Mouse (Mus musculus) stomach, embryonic 15.5 days (tissue): ENCODE results near the gene Apon. TPM values are rescaled to one million over a fixed set of nuclear protein-coding genes. Genes with fewer than 3 reads are reported as not detected.
"Not testable (repeated sequence)": the region's sequence is repeated elsewhere in the genome, so short reads cannot be mapped to it uniquely, and the experiment has no call there.

Experiments used
- ATAC-seq: fragments of 200-750 bp; cut with Nextera tagmentation; 2 replicates; pipeline ENCODE4 v1.8.0; 2017; ENCODE audit warnings: low read depth, moderate number of reproducible peaks, moderate TSS enrichment; ENCODE audit not compliant: insufficient read depth, low FRiP score
- H3K27ac ChIP-seq: fragments of 300-500 bp; sonication (generic); 2 replicates; pipeline ENCODE4 v1.5.1; 2015; ENCODE audit warnings: mild to moderate bottlenecking, inconsistent platforms
- H3K27me3 ChIP-seq: fragments of 300-500 bp; sonication (generic); replicated peaks from 2 replicates; pipeline ENCODE4 v1.6.1; 2015; ENCODE audit warnings: inconsistent platforms
- H3K36me3 ChIP-seq: fragments of 300-500 bp; sonication (generic); 2 replicates; pipeline ENCODE4 v1.6.1; 2015; ENCODE audit warnings: inconsistent platforms
- H3K4me1 ChIP-seq: fragments of 300-500 bp; sonication (generic); 2 replicates; pipeline ENCODE4 v1.6.1; 2015; ENCODE audit warnings: inconsistent platforms
- H3K4me2 ChIP-seq: fragments of 300-500 bp; sonication (generic); 2 replicates; pipeline ENCODE4 v1.6.1; 2015; ENCODE audit warnings: mild to moderate bottlenecking, inconsistent platforms
- H3K4me3 ChIP-seq: fragments of 300-500 bp; sonication (generic); replicated peaks from 2 replicates; pipeline ENCODE4 v1.5.1; 2015; ENCODE audit warnings: inconsistent platforms
- H3K9ac ChIP-seq: fragments of 300-500 bp; sonication (generic); 2 replicates; pipeline ENCODE4 v1.6.1; 2015; ENCODE audit warnings: inconsistent platforms
- H3K9me3 ChIP-seq: fragments of 300-500 bp; sonication (generic); 2 replicates; pipeline ENCODE4 v1.6.1; 2016; ENCODE audit warnings: inconsistent platforms
- WGBS: fragments of 180-500 bp; shearing (Covaris S2); methylation state at CpG from one replicate; pipeline ENCODE4 v1.1.7; 2015; 5-methylcytosine and 5-hydroxymethylcytosine counted together
- polyA plus RNA-seq: library from polyadenylated mRNA; unstranded; fragments of >200 nt; fragmentation: Nextera tagmentation; extraction: Ambion mirVana; gene quantifications from 2 replicates; pipeline ENCODE4 v1.2.1, GENCODE M21; 2015

The Apon gene
- polyA plus RNA-seq, 1 experiment from 2014 or later, result 0.55 TPM

DNA sequence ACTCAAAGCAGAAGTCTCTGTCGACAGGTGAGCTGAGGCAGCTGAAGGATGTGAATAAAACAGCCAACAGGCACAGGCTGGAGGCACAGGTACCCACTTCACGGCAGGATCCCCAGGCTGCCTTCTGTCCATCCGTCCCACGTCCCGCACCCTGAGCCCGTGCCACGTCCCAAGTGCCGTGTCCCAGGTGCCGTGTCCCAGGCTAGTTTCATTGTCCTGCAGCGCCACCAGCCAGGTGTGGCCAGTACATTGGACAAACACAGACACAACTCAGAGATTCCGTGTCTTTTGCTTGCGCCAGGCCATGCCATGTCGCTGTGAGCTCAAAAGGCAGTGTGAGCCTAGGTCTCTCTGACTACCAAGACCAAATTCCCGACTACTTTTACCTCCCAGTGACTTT is 27.8 kb downstream of the Apon start:
- H3K27ac ChIP-seq, result no peak overlapping the region
- H3K9me3 ChIP-seq, result no peaks in the 10 kb centered on the region
- no peak for ATAC-seq
- no peak overlapping the region for H3K9ac ChIP-seq
- 90% methylated on average over 14 of the region's 14 CpGs for WGBS
- no peak overlapping the region for H3K4me3 ChIP-seq
- no peaks in the 10 kb centered on the region for H3K27me3 ChIP-seq
- H3K36me3 ChIP-seq, result peaks cover 32% of the 10 kb centered on the region
- no peaks in the 10 kb centered on the region for H3K4me1 ChIP-seq
- no peak overlapping the region for H3K4me2 ChIP-seq

DNA sequence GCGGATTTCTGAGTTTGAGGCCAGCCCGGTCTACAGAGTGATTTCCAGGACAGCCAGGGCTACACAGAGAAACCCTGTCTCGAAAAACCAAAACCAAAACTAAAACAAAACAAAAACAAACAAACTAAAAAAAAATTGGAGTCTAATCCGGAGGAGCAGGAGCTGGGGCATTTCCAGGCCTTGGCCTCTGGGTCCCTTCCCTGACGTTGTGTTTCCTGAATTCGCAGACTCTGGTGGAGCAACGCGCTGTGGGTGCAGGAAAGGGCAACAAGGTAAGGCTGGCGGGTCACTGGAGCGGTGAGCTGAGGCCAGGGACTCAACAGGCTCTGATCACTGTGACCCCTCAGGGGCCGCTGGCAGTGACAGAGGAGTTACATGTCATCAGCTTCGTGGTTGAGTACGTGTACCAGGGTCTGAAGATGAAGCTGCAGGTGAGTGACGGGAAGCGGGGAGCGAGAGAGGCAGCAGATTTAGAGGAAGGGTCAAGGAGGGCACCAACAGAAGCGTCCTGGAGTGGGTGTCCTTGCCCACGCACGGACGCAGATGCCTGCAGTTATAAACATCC is 29.1 kb downstream of the Apon start:
- peaks cover 28% of the 10 kb centered on the region for H3K36me3 ChIP-seq
- H3K9me3 ChIP-seq, result no peaks in the 10 kb centered on the region
- 86% methylated on average over 20 of the region's 20 CpGs for WGBS
- no peaks in the 10 kb centered on the region for H3K27me3 ChIP-seq
- no peak overlapping the region for H3K27ac ChIP-seq
- H3K4me3 ChIP-seq, result no peak overlapping the region
- H3K9ac ChIP-seq, result no peak overlapping the region
- H3K4me2 ChIP-seq, result no peak overlapping the region
- ATAC-seq, result no peak
- no peaks in the 10 kb centered on the region for H3K4me1 ChIP-seq

DNA sequence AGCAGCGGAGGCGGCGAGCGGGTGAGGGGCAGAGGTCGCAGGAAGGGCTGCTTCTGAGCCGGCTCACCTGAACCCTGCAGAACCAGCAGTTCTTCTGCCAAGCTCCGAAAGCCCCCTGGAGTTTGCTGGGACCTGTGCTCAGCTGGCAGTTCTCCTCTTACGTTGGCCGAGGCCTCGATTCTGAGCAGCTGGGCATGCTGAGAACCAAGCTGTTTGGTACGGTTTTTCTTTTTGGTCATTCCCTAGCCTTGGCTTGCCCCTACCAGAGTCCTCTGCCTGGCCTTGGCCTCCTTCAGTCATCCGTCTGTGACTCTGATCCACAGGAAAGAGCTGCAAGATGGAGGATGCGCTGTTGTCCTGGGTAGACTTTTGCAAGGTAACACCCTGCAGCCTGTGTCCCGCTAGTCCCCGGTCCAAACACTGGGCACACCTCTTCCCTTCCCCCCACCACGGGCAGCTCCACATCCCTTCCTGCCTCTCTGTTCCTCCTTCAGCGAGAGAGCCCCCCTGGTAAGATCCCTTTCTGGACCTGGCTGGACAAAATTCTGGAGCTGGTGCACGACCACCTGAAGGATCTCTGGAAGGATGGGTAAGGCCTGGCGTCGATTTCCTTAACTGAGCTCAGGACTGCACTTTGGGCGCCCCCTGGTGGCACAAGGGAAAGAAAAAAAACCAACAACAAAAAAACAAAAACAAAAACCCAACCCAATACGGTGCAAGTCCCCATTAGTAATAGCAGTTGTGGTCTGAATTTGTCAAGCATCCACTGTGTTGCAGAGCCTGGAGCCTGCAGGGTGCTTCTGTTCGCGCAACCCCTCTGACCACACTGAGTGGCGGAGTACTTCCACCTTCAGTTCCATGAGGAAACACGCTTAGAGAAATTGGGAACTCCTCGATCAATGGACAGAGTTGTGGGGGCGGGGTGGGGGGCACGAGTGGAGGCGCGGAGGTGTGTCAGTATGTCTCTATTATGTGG is 30.0 kb downstream of the Apon start:
- no peak for ATAC-seq
- H3K9me3 ChIP-seq, result no peaks in the 10 kb centered on the region
- peaks cover 23% of the 10 kb centered on the region for H3K36me3 ChIP-seq
- H3K4me1 ChIP-seq, result no peaks in the 10 kb centered on the region
- no peak overlapping the region for H3K27ac ChIP-seq
- H3K9ac ChIP-seq, result no peak overlapping the region
- WGBS, result 63% methylated on average over 31 of the region's 31 CpGs
- no peaks in the 10 kb centered on the region for H3K27me3 ChIP-seq
- no peak overlapping the region for H3K4me3 ChIP-seq
- H3K4me2 ChIP-seq, result no peak overlapping the region

DNA sequence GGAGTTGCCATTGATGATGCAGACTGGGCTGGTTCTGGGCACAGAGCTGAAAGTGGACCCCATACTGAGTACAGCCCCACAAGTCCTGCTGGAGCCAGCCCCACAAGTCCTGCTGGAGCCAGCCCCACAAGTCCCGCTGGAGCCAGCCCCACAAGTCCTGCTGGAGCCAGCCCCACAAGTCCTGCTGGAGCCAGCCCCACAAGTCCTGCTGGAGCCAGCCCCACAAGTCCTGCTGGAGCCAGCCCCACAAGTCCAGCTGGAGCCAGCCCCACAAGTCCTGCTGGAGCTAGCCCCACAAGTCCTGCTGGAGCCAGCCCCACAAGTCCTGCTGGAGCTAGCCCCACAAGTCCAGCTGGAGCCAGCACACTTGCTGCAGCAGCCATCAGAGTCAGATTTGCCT is 36.7 kb downstream of the Apon start:
- H3K9me3 ChIP-seq, H3K27ac ChIP-seq, H3K27me3 ChIP-seq, H3K4me1 ChIP-seq, H3K4me3 ChIP-seq, H3K9ac ChIP-seq, H3K4me2 ChIP-seq, ATAC-seq: not testable (repeated sequence)
- 67% methylated on average over 1 of the region's 1 CpGs for WGBS
- H3K36me3 ChIP-seq, result peaks cover 13% of the 10 kb centered on the region

DNA sequence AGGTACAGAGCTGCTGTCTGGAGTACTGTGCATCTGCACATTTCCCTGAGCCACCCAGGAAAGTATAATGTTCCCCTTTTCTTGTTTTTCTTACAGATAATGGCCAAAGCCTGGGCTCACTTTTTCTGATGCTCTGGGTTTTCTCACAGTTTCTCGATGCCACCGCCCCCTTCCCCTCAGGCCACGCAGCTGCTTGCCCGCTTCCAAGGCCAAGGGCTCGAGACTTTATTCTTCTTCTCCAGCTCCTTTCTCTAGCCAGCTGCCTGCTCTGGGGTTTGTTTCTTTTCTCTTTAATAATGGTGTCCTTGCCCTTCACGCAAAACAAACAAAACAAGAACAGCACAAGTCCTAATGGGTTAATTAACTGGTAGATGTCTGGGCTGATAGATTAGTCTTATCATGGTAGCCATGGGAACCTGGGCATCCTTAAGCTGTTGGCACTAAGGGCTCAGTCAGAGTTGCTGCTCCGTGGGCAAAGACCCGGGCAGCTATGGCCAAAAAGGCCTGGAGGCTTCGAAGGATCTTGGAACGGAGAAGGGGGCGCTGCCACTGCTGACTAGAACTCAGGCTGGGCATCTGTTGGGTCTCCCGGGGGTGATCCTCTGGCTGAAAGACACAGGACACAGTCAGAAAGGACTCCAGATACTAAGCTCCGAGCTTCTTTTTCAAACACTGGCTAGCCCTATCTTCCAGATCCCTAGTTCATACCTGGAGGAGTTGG is 42.6 kb downstream of the Apon start:
- Histone ChIP-seq H3K9me3 (no peaks in the 10 kb centered on the region), H3K27me3 (no peaks in the 10 kb centered on the region), H3K4me3 (no peak overlapping the region), H3K9ac (no peak overlapping the region), H3K4me2 (no peak overlapping the region), H3K36me3 (peaks cover 7% of the 10 kb centered on the region; the same call in 1 of the 2 replicates), H3K4me1 (no peaks in the 10 kb centered on the region), H3K27ac (no peak overlapping the region; the same call in 1 of the 2 replicates)
- ATAC-seq, result no peak
- 64% methylated on average over 13 of the region's 13 CpGs for WGBS

DNA sequence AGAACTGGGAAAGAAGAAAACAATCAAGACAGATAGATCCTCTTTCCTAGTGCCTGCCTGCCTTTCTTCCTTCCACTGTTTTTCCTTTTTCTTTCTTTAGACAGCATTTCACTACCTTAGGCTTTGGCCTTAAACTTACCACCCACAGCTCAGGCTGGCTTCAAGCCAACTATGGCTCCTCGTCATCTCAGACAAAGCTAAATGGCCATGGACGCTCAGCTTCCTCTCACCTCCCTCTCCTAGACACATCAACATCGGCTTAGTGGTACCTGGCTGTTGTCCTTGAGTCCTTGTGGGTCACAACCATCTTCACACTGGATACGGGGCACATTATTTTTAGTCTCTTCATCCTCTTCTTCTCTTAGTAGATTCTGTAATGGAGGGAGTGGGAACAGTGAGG is 43.3 kb downstream of the Apon start:
- Histone ChIP-seq H3K27ac (no peak overlapping the region), H3K4me2 (no peak overlapping the region), H3K27me3 (no peaks in the 10 kb centered on the region), H3K4me1 (peaks cover under 1% of the 10 kb centered on the region; the same call in 1 of the 2 replicates), H3K36me3 (peaks cover 2% of the 10 kb centered on the region; the same call in 1 of the 2 replicates), H3K9me3 (no peaks in the 10 kb centered on the region), H3K4me3 (no peak overlapping the region), H3K9ac (no peak overlapping the region)
- ATAC-seq, result no peak
- WGBS, result 67% methylated on average over 4 of the region's 4 CpGs

DNA sequence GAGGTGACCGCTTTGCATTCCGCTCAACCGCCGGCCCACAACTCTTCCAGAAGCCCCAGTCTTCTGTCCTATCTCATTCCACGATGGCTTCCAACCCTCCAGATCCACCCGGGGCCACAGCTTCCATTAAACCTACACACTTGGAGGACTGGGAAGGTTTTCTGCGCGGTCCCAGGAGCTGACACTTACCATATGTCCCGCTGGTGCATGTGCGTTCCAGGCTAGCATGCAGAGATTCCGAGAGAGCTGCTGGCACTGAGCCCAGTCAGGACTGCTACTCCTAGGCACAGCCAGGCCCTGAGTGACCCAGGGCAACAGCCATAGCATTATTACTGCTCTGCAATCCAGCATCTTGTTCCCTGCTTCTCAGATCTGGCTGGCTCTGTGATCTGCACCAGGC is 43.7 kb downstream of the Apon start:
- Histone ChIP-seq H3K4me2 (no peak overlapping the region), H3K36me3 (no peaks in the 10 kb centered on the region), H3K27ac (no peak overlapping the region), H3K4me3 (no peak overlapping the region), H3K4me1 (peaks cover 5% of the 10 kb centered on the region; the same call in 1 of the 2 replicates), H3K9me3 (no peaks in the 10 kb centered on the region), H3K9ac (no peak overlapping the region), H3K27me3 (no peaks in the 10 kb centered on the region)
- ATAC-seq, result peak; percentile 27; the same call in 1 of the 2 replicates
- 56% methylated on average over 11 of the region's 11 CpGs for WGBS

DNA sequence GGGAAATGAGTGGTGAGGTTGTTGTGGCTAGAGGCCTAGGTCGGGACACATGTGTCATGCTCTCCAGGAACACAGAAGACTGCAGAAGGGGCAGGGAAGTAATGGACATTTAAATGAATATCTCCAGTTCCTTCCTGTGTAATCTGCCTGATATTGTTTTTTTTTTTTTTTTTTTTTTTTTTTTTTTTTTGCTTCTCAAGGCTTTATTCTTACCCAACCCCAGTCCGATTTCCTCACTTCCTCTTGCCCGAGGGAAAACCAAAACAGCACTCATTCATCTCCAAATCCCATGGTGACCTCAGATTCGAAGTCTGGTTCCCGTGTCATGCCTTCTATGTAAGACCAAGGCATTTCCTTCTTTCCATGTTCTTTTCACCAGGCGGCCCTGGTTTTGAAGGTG is 44.3 kb downstream of the Apon start:
- no peak overlapping the region for H3K4me3 ChIP-seq
- H3K9ac ChIP-seq, result no peak overlapping the region
- no peaks in the 10 kb centered on the region for H3K36me3 ChIP-seq
- H3K4me1 ChIP-seq, result peaks cover 5% of the 10 kb centered on the region; the same call in 1 of the 2 replicates
- 65% methylated on average over 6 of the region's 6 CpGs for WGBS
- no peaks in the 10 kb centered on the region for H3K27me3 ChIP-seq
- H3K9me3 ChIP-seq, result no peaks in the 10 kb centered on the region
- no peak overlapping the region for H3K4me2 ChIP-seq
- no peak overlapping the region for H3K27ac ChIP-seq
- ATAC-seq, result no peak

DNA sequence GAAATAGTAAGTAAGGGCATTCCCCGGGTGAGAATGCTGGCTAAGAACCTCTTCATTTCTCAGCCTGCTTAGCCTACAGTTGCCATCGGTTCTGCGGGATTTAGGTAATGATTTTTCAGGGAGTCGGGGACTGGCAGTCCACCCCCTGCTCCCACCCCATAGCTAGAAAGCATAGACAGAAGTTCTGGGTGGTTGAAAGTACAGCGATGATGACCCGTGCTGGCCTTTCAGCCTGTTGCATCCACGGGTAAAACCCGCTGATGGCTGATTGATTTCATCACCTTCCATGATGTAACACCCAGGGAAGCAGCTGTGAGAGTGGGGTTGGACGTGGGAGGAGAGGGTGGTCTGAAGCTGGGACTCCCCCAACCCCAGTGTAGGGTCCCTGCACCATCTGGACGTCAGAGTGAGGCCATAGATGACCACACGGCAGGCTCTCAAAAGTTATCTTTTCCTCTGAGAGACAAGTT is 44.8 kb downstream of the Apon start, which contains the start of gene Il23a:
Gene Il23a (minus strand): TSS at position 51 of the 470 bp plus-strand sequence.
- Histone ChIP-seq H3K27ac (no peak within 1 kb of the TSS), H3K4me3 (no peak within 1 kb of the TSS), H3K9ac (no peak within 1 kb of the TSS), H3K36me3 (no peaks in the 10 kb centered on the region), H3K4me2 (no peak within 1 kb of the TSS), H3K4me1 (peaks cover 7% of the 10 kb centered on the region), H3K9me3 (no peaks in the 10 kb centered on the region), H3K27me3 (no peaks in the 10 kb centered on the region)
- WGBS, result 81% methylated on average over 11 of the region's 11 CpGs
- ATAC-seq, result no peak

DNA sequence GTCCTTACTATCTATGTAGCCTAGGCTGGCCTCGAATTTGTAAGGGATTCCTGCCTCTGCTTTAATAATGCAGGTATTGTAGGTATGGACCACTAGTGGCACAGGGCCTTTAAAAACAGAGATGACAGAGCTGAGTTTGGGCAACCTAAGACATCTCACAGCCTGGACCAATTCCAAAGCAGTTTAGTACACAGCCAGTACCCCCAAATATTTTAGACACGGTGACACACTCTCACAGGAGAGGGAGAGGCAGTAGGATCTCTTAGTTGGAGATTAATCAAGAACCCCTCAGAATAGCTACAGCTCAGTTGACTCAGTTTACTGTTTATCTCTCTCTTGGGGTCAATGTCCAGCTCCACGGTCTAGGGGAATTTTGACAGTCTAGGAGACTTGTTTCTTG is 48.5 kb downstream of the Apon start:
- Histone ChIP-seq H3K4me2 (peak overlapping the region; percentile 72), H3K27me3 (no peaks in the 10 kb centered on the region), H3K4me1 (peaks cover 14% of the 10 kb centered on the region), H3K36me3 (no peaks in the 10 kb centered on the region), H3K4me3 (peak overlapping the region; percentile 64), H3K9ac (peak overlapping the region; percentile 61; the same call in 1 of the 2 replicates), H3K27ac (peak overlapping the region; percentile 98), H3K9me3 (no peaks in the 10 kb centered on the region)
- WGBS, result 26% methylated on average over 3 of the region's 3 CpGs
- no peak for ATAC-seq

DNA sequence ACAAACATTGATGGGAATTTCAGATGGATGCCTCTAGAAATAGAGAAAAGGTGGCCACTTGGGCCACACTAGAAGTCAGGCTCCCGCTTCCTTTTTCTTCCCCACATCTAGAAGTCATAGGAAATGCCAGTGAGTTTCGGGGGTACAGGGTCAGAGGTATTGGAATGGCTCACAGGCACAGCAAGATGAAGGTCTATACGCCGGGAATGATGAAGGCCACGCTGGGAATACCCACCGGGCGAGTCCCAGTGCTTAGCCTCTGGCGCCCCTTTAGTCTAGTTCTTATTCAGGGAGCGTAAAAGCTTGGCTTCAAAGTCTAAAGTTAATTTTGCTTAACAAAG is 48.9 kb downstream of the Apon start:
- peak overlapping the region; percentile 98 for H3K27ac ChIP-seq
- peak overlapping the region; percentile 72 for H3K4me2 ChIP-seq
- H3K27me3 ChIP-seq, result no peaks in the 10 kb centered on the region
- H3K4me1 ChIP-seq, result peaks cover 14% of the 10 kb centered on the region
- no peaks in the 10 kb centered on the region for H3K9me3 ChIP-seq
- ATAC-seq, result peak; percentile 52
- WGBS, result under 1% methylated on average over 9 of the region's 9 CpGs
- no peaks in the 10 kb centered on the region for H3K36me3 ChIP-seq
- peak overlapping the region; percentile 64 for H3K4me3 ChIP-seq
- peak overlapping the region; percentile 61 for H3K9ac ChIP-seq
